Mouse (Mus musculus) kidney, embryonic 14.5 days (tissue): ENCODE measurements around the gene Tubb2a. TPM values are rescaled to one million over a fixed set of nuclear protein-coding genes. Genes with fewer than 3 reads are reported as not detected.
A peak's percentile ranks its signal among the peaks of the same experiment; 100 is the strongest.

Source experiments
- ATAC-seq: fragments of 200-750 bp; cut with Nextera tagmentation; 2 replicates; pipeline ENCODE4 v1.8.0; 2017; ENCODE audit warnings: moderate number of reproducible peaks, mild to moderate bottlenecking, moderate TSS enrichment, moderate library complexity; ENCODE audit not compliant: low FRiP score, low TSS enrichment
- H3K27ac ChIP-seq: fragments of 300-500 bp; sonication (generic); 2 replicates; pipeline ENCODE4 v1.5.1; 2014; ENCODE audit warnings: low read depth, mild to moderate bottlenecking, low read length, moderate library complexity, mixed read lengths
- H3K27me3 ChIP-seq: fragments of 300-500 bp; sonication (generic); 2 replicates; pipeline ENCODE4 v1.6.1; 2014; ENCODE audit warnings: mild to moderate bottlenecking, low read length; ENCODE audit not compliant: control insufficient read depth, insufficient read depth
- H3K36me3 ChIP-seq: fragments of 300-500 bp; sonication (generic); 2 replicates; pipeline ENCODE4 v1.6.1; 2014; ENCODE audit warnings: low read length, mixed read lengths; ENCODE audit not compliant: control insufficient read depth, insufficient read depth
- H3K4me1 ChIP-seq: fragments of 300-500 bp; sonication (generic); 2 replicates; pipeline ENCODE4 v1.6.1; 2014; ENCODE audit warnings: low read length, mixed read lengths; ENCODE audit not compliant: control insufficient read depth, insufficient read depth
- H3K4me2 ChIP-seq: fragments of 300-500 bp; sonication (generic); replicated peaks from 2 replicates; pipeline ENCODE4 v1.6.1; 2014; ENCODE audit warnings: low read depth, mild to moderate bottlenecking, low read length
- H3K4me3 ChIP-seq: fragments of 300-500 bp; sonication (generic); 2 replicates; pipeline ENCODE4 v1.5.1; 2014; ENCODE audit warnings: mild to moderate bottlenecking, low read length
- H3K9ac ChIP-seq: fragments of 300-500 bp; sonication (generic); 2 replicates; pipeline ENCODE4 v1.6.1; 2014; ENCODE audit warnings: low read depth, mild to moderate bottlenecking, low read length, moderate library complexity
- H3K9me3 ChIP-seq: fragments of 300-500 bp; sonication (generic); 2 replicates; pipeline ENCODE4 v1.6.1; 2016; ENCODE audit warnings: low read length; ENCODE audit not compliant: control insufficient read depth
- WGBS: fragments of 180-500 bp; shearing (Covaris S2); extraction: QIAGEN DNeasy Blood & Tissue Kit; methylation state at CpG from one replicate; pipeline ENCODE4 v1.1.7; 2014; 5-methylcytosine and 5-hydroxymethylcytosine counted together
- polyA plus RNA-seq: library from polyadenylated mRNA; unstranded; fragments of >200 nt; fragmentation: Nextera tagmentation; extraction: Ambion mirVana; gene quantifications from 2 replicates; pipeline ENCODE4 v1.2.1, GENCODE M21; 2014

Gene Tubb2a
- polyA plus RNA-seq, 1 experiment from 2014 or later, result 73.4 TPM

GRCm38 (mm10) chr13:34071836-34072235, 6.0 kb downstream of the Tubb2a start:
- H3K9ac ChIP-seq, result no peak overlapping the region
- peaks cover 3% of the 10 kb centered on the region; the same call in 1 of the 2 replicates for H3K4me1 ChIP-seq
- 87% methylated on average over 6 of the region's 6 CpGs for WGBS
- no peaks in the 10 kb centered on the region for H3K27me3 ChIP-seq
- no peak overlapping the region for H3K4me2 ChIP-seq
- no peaks in the 10 kb centered on the region; the same call in 1 of the 2 replicates for H3K36me3 ChIP-seq
- H3K27ac ChIP-seq, result no peak overlapping the region
- H3K9me3 ChIP-seq, result no peaks in the 10 kb centered on the region
- no peak for ATAC-seq
- H3K4me3 ChIP-seq, result no peak overlapping the region

- H3K36me3 ChIP-seq, result no peaks in the 10 kb centered on the region; the same call in 1 of the 2 replicates
- no peak overlapping the region for H3K4me2 ChIP-seq
- 52% methylated on average over 4 of the region's 4 CpGs for WGBS
- H3K9me3 ChIP-seq, result no peaks in the 10 kb centered on the region
- no peak overlapping the region for H3K9ac ChIP-seq
- no peak for ATAC-seq
- no peaks in the 10 kb centered on the region for H3K4me1 ChIP-seq
- H3K27ac ChIP-seq, result no peak overlapping the region
- H3K27me3 ChIP-seq, result no peaks in the 10 kb centered on the region
- H3K4me3 ChIP-seq, result no peak overlapping the region
Measured at GRCm38 (mm10) chr13:34070296-34070695, 7.5 kb downstream of the Tubb2a start.

GRCm38 (mm10) chr13:34066351-34066750, 11.5 kb downstream of the Tubb2a start:
- H3K4me2 ChIP-seq, result no peak overlapping the region
- no peak for ATAC-seq
- WGBS, result 96% methylated on average over 1 of the region's 1 CpGs

GRCm38 (mm10) chr13:34062466-34062865, 15.3 kb downstream of the Tubb2a start:
- H3K4me3 ChIP-seq, result no peak overlapping the region
- no peak for ATAC-seq
- 87% methylated on average over 10 of the region's 10 CpGs for WGBS
- no peaks in the 10 kb centered on the region for H3K9me3 ChIP-seq
- H3K27me3 ChIP-seq, result no peaks in the 10 kb centered on the region
- H3K36me3 ChIP-seq, result peaks cover 14% of the 10 kb centered on the region; the same call in 1 of the 2 replicates
- H3K27ac ChIP-seq, result no peak overlapping the region
- no peak overlapping the region for H3K4me2 ChIP-seq
- no peak overlapping the region for H3K9ac ChIP-seq
- no peaks in the 10 kb centered on the region for H3K4me1 ChIP-seq

More at GRCm38 (mm10) chr13:34066351-34066750, 11.5 kb downstream of the Tubb2a start:
- Histone ChIP-seq H3K4me1 (no peaks in the 10 kb centered on the region), H3K9ac (no peak overlapping the region), H3K27me3 (no peaks in the 10 kb centered on the region), H3K4me3 (no peak overlapping the region), H3K36me3 (peaks cover 6% of the 10 kb centered on the region; the same call in 1 of the 2 replicates), H3K9me3 (no peaks in the 10 kb centered on the region), H3K27ac (no peak overlapping the region)

- H3K27me3 ChIP-seq, result no peaks in the 10 kb centered on the region
- H3K27ac ChIP-seq, result no peak overlapping the region
- WGBS, result 89% methylated on average over 9 of the region's 9 CpGs
- no peak overlapping the region for H3K9ac ChIP-seq
- H3K4me3 ChIP-seq, result no peak overlapping the region
- H3K36me3 ChIP-seq, result peaks cover 20% of the 10 kb centered on the region; the same call in 1 of the 2 replicates
- no peak overlapping the region for H3K4me2 ChIP-seq
- H3K9me3 ChIP-seq, result no peaks in the 10 kb centered on the region
- ATAC-seq, result no peak
- H3K4me1 ChIP-seq, result no peaks in the 10 kb centered on the region
Measured at GRCm38 (mm10) chr13:34060061-34060460, 17.7 kb downstream of the Tubb2a start.

- H3K27me3 ChIP-seq, result no peaks in the 10 kb centered on the region
- peaks cover 22% of the 10 kb centered on the region; the same call in 1 of the 2 replicates for H3K36me3 ChIP-seq
- 0 out of 2 replicates have a peak, but pooled peaks cover 3% of the 10 kb centered on the region for H3K4me1 ChIP-seq
- ATAC-seq, result no peak
- H3K4me3 ChIP-seq, result no peak overlapping the region
- H3K9me3 ChIP-seq, result no peaks in the 10 kb centered on the region
- H3K27ac ChIP-seq, result no peak overlapping the region
- no peak overlapping the region for H3K9ac ChIP-seq
- H3K4me2 ChIP-seq, result no peak overlapping the region
- WGBS, result 72% methylated on average over 1 of the region's 1 CpGs
Measured at GRCm38 (mm10) chr13:34057252-34057651, 20.6 kb downstream of the Tubb2a start.

GRCm38 (mm10) chr13:34054983-34055382, 22.8 kb downstream of the Tubb2a start:
- Histone ChIP-seq H3K4me3 (no peak overlapping the region), H3K27me3 (no peaks in the 10 kb centered on the region), H3K4me2 (no peak overlapping the region), H3K9me3 (no peaks in the 10 kb centered on the region), H3K36me3 (peaks cover 17% of the 10 kb centered on the region; the same call in 1 of the 2 replicates), H3K27ac (0 out of 2 replicates have a peak overlapping the region, but pooled peaks have one; percentile 11), H3K4me1 (0 out of 2 replicates have a peak, but pooled peaks cover 3% of the 10 kb centered on the region), H3K9ac (no peak overlapping the region)
- peak; percentile 76; the same call in 1 of the 2 replicates for ATAC-seq
- 66% methylated on average over 3 of the region's 3 CpGs for WGBS

- Histone ChIP-seq H3K27me3 (no peaks in the 10 kb centered on the region), H3K9me3 (no peaks in the 10 kb centered on the region), H3K36me3 (peaks cover 19% of the 10 kb centered on the region; the same call in 1 of the 2 replicates), H3K4me1 (0 out of 2 replicates have a peak, but pooled peaks cover 3% of the 10 kb centered on the region), H3K27ac (no peak overlapping the region), H3K9ac (no peak overlapping the region), H3K4me2 (no peak overlapping the region), H3K4me3 (no peak overlapping the region)
- peak; percentile 60; the same call in 1 of the 2 replicates for ATAC-seq
- WGBS, result 60% methylated on average over 4 of the region's 4 CpGs
Measured at GRCm38 (mm10) chr13:34054391-34054790, 23.4 kb downstream of the Tubb2a start.

- no peak overlapping the region for H3K4me3 ChIP-seq
- 0 out of 2 replicates have a peak, but pooled peaks cover 3% of the 10 kb centered on the region for H3K4me1 ChIP-seq
- peaks cover 21% of the 10 kb centered on the region; the same call in 1 of the 2 replicates for H3K36me3 ChIP-seq
- H3K9ac ChIP-seq, result no peak overlapping the region
- H3K4me2 ChIP-seq, result no peak overlapping the region
- no peak overlapping the region for H3K27ac ChIP-seq
- no peaks in the 10 kb centered on the region for H3K27me3 ChIP-seq
- ATAC-seq, result no peak
- WGBS, result 72% methylated on average over 13 of the region's 13 CpGs
- no peaks in the 10 kb centered on the region for H3K9me3 ChIP-seq
Measured at GRCm38 (mm10) chr13:34053673-34054282, 24.0 kb downstream of the Tubb2a start.
